Mouse (Mus musculus): ENCODE data around the gene Rtp2.

DNA sequence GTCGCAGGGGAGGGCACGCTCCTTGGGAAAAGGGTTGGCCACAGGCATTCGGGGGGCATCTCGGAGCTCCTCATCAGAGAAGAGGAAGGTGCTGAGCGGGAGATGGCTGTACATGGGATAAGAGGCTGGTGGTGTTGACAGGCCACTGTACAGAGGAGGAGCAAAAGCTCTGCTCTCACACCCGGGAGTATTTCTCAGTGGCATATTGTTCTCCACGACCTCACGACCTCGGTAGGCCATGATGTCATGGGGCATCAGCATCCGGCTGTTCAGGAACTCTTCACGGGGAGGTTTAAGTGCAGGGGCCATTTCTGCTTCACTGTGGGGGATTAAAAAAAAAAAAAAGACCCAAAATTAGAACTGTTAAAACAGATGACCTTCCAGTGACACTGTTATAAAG lies 40.7 kb upstream of the Rtp2 start:
- TF ChIP-seq POLR2A (IDR thresholded peaks at IDR 0.05; ENCODE audit: insufficient read length, low read depth) (no peak), E2F4 (IDR thresholded peaks at IDR 0.05; ENCODE audit: insufficient read depth) (no peak), USF1 (IDR thresholded peaks at IDR 0.05; ENCODE audit: low read depth) (no peak)

Data from myocyte (in vitro differentiated cells).